Mouse (Mus musculus): Measurements from ENCODE around the gene Ccr2.

- TF ChIP-seq POLR2A (IDR thresholded peaks at IDR 0.05; ENCODE audit: borderline replicate concordance, control insufficient read depth, low read depth, low read length) (no peak), CTCF (IDR thresholded peaks at IDR 0.05; ENCODE audit: control insufficient read depth, insufficient read depth, low read length) (no peak)
These were observed 24.6 kb downstream of the Ccr2 start for GRCm38 (mm10) chr9:124126373-124126772.

Measured in bone marrow, adult 2 months (tissue).